Comparison of ENCODE assay signal across 8 mouse cellular contexts in genomic region chr11:78343381-78344327, GRCm38 (mm10). TPM values are rescaled to one million over a fixed set of nuclear protein-coding genes. Genes with fewer than 3 reads are reported as not detected.
DNase-seq lines count a peak whose midpoint lies in the region; ATAC-seq and TF ChIP-seq lines count a peak whose summit lies in the region.

Unc119 (plus strand) TSS chr11:78343482.

- peak; percentile 57 for DNase-seq in ES-CJ7 (ENCODE audit: low read depth, low spot score)
- peak; percentile 57 for DNase-seq in c-Kit-positive CD71-positive TER-119-negative erythroid progenitor cells, embryonic 14.5 days (ENCODE audit: low read depth)
- peak; percentile 90 for DNase-seq in forebrain, embryonic 11.5 days (ENCODE audit: low spot score)
- peak; percentile 79 to 81 for DNase-seq in heart, postnatal 10 days
- DNase-seq in kidney, postnatal 4 days: peak; percentile 87 to 91
- DNase-seq in liver, postnatal 0 days: peak; percentile 88

- TF ChIP-seq POLR2A in testis, adult 2 months (IDR thresholded peaks at IDR 0.05; ENCODE audit: control insufficient read depth, low read depth, low read length): peak; percentile 27; the same call in 1 of the 2 replicates

- WGBS in forebrain, embryonic 11.5 days: 2% methylated on average over 63 of the region's 66 CpGs
- under 1% methylated on average over 65 of the region's 66 CpGs for WGBS in liver, postnatal 0 days (ENCODE audit: insufficient replicate concordance)
- WGBS in neural tube, embryonic 13.5 days: 2% methylated on average over 54 of the region's 66 CpGs

- H3K9ac ChIP-seq in forebrain, embryonic 11.5 days (ENCODE audit: low read length): peak within 1 kb of the TSS; percentile 96
- H3K9ac ChIP-seq in liver, postnatal 0 days (replicated peaks): peak within 1 kb of the TSS; percentile 74
- H3K9ac ChIP-seq in neural tube, embryonic 13.5 days: peak within 1 kb of the TSS; percentile 97

- ATAC-seq in forebrain, embryonic 11.5 days (replicated peaks; ENCODE audit: low FRiP score): peak; percentile 81
- peak; percentile 63 for ATAC-seq in liver, postnatal 0 days
- peak; percentile 82 for ATAC-seq in neural tube, embryonic 13.5 days (ENCODE audit: low read depth)

- TF ChIP-seq CTCF in liver, postnatal 0 days (IDR thresholded peaks at IDR 0.05; ENCODE audit: low read depth): no peak
- no peak for TF ChIP-seq CTCF in testis, adult 2 months (IDR thresholded peaks at IDR 0.05; ENCODE audit: control insufficient read depth, insufficient read depth, insufficient replicate concordance, low read depth, low read length)

- H3K27ac ChIP-seq in forebrain, embryonic 11.5 days (ENCODE audit: low read depth, low read length): peak within 1 kb of the TSS; percentile 72
- H3K27ac ChIP-seq in liver, postnatal 0 days (ENCODE audit: low read depth): peak within 1 kb of the TSS; percentile 90
- H3K27ac ChIP-seq in neural tube, embryonic 13.5 days (replicated peaks): peak within 1 kb of the TSS; percentile 91
- H3K27ac ChIP-seq in testis, adult 2 months (ENCODE audit: control insufficient read depth, insufficient read depth, low read depth, low read length): peak within 1 kb of the TSS; percentile 87

- no peaks in the 10 kb centered on the region for H3K9me3 ChIP-seq in forebrain, embryonic 11.5 days (ENCODE audit: control insufficient read depth, low read length)
- H3K9me3 ChIP-seq in liver, postnatal 0 days (ENCODE audit: low read length): no peaks in the 10 kb centered on the region
- no peaks in the 10 kb centered on the region for H3K9me3 ChIP-seq in neural tube, embryonic 13.5 days

- H3K4me3 ChIP-seq in forebrain, embryonic 11.5 days (ENCODE audit: low read depth, low read length): peak within 1 kb of the TSS; percentile 88
- H3K4me3 ChIP-seq in liver, postnatal 0 days (ENCODE audit: low read depth, low read length): peak within 1 kb of the TSS; percentile 66
- H3K4me3 ChIP-seq in neural tube, embryonic 13.5 days: peak within 1 kb of the TSS; percentile 92
- H3K4me3 ChIP-seq in testis, adult 2 months (ENCODE audit: control insufficient read depth, low read depth, low read length): peak within 1 kb of the TSS; percentile 90

- TF ChIP-seq EP300 in liver, postnatal 0 days (IDR thresholded peaks at IDR 0.05; ENCODE audit: low read depth): no peak

- H3K4me1 ChIP-seq in forebrain, embryonic 11.5 days (replicated peaks; ENCODE audit: control insufficient read depth, insufficient read depth, low read length): peaks cover 2% of the 10 kb centered on the region; the same call in 1 of the 2 replicates
- peaks cover 49% of the 10 kb centered on the region for H3K4me1 ChIP-seq in liver, postnatal 0 days (ENCODE audit: insufficient read depth)
- H3K4me1 ChIP-seq in neural tube, embryonic 13.5 days (replicated peaks): peaks cover 41% of the 10 kb centered on the region
- H3K4me1 ChIP-seq in testis, adult 2 months (ENCODE audit: control insufficient read depth, insufficient read depth, low read length): peaks cover 13% of the 10 kb centered on the region

- H3K27me3 ChIP-seq in forebrain, embryonic 11.5 days (ENCODE audit: control insufficient read depth, insufficient read depth, low read length): no peaks in the 10 kb centered on the region
- H3K27me3 ChIP-seq in liver, postnatal 0 days (ENCODE audit: insufficient read depth, low read length): no peaks in the 10 kb centered on the region
- no peaks in the 10 kb centered on the region for H3K27me3 ChIP-seq in neural tube, embryonic 13.5 days
- no peaks in the 10 kb centered on the region for H3K27me3 ChIP-seq in testis, adult 2 months (ENCODE audit: control insufficient read depth, insufficient read depth, low read length)

- intact Hi-C loops in heart, postnatal 10 days (cut with DNase I): no loop called here

- H3K4me2 ChIP-seq in forebrain, embryonic 11.5 days (ENCODE audit: low read depth, low read length, severe bottlenecking): peak within 1 kb of the TSS; percentile 81
- peak within 1 kb of the TSS; percentile 95 for H3K4me2 ChIP-seq in liver, postnatal 0 days (ENCODE audit: low read depth, low read length)
- H3K4me2 ChIP-seq in neural tube, embryonic 13.5 days: peak within 1 kb of the TSS; percentile 83

- H3K36me3 ChIP-seq in forebrain, embryonic 11.5 days (ENCODE audit: control insufficient read depth, insufficient read depth, low read length): peaks cover 3% of the 10 kb centered on the region; the same call in 1 of the 2 replicates
- peaks cover 22% of the 10 kb centered on the region for H3K36me3 ChIP-seq in liver, postnatal 0 days (replicated peaks; ENCODE audit: insufficient read depth, low read length)
- H3K36me3 ChIP-seq in neural tube, embryonic 13.5 days: peaks cover 33% of the 10 kb centered on the region
- no peaks in the 10 kb centered on the region; the same call in 1 of the 2 replicates for H3K36me3 ChIP-seq in testis, adult 2 months (ENCODE audit: control insufficient read depth, insufficient read depth, low read length)

RNA-seq across cellular contexts. Expression of gene Unc119, which starts in this region (rescaled TPM):
- 73.2 and 77.4 TPM in 2 replicates for polyA plus RNA-seq in forebrain, embryonic 11.5 days (2014; fragmentation: Nextera tagmentation; extraction: Ambion mirVana)
- 10 to 100 TPM in 1 of 2 experiments, 1 to 10 TPM in 1; 9.0 to 10.1 TPM for total RNA-seq in heart, postnatal 10 days (2021)
- 63.7 and 77.0 TPM in 2 replicates for polyA plus RNA-seq in liver, postnatal 0 days (2015; fragmentation: Nextera tagmentation; extraction: Ambion mirVana)
- polyA plus RNA-seq in neural tube, embryonic 13.5 days (2015; fragmentation: Nextera tagmentation; extraction: Ambion mirVana): 80.0 and 81.9 TPM in 2 replicates
- polyA plus RNA-seq in testis, adult 2 months (2012; rRNA removed): 47.2 and 66.7 TPM in 2 replicates

Comparison
In these comparisons a context has a peak if more than half of its experiments do, and no peak if none do; other contexts are left out.
1. Peak in every context shown above with its lines: DNase-seq, ATAC-seq, H3K4me3 ChIP-seq and H3K27ac ChIP-seq.